Mouse (Mus musculus): ENCODE measurements around the gene Fam120a.

Gene Fam120a

DNA sequence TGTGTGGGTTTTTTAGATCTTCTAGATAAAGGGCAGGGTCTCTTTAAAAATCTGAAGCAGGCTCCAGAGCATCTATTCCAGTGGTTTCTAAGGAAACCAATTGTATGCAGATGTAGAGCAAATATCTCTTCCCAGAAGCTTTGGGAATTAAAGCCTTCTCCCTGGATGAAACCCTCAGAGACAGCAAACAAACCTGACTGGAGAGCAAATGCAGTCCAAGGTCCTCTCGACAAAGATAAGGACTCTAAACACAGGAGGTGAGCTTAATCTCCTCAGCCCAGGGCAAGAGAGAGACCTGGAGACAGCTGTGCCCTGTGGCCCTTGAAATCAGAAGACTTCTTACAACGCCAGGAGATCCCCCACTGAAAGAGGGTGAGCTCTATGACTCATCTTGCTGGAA, 114.3 kb downstream of the Fam120a start:
- DNase-seq (ENCODE audit: low read depth) = no peak

DNA sequence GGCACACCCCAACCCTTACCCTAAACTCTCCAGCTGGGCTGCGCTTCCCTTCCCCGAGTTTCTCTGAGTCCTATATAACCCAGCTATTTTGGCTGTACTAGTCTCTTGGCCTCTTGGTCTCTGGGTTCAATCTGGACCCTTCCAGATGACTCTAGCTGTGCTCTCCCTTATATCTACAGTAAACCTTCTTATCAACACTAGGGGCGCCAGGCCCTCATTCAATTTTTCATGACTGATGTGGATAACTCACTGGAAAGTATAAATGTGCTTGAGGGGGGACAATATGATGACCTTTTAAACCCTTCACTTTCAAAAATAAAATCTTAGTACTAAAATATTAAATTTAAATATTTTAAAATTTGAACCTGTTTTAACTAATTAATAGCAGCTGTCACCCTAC, 115.0 kb downstream of the Fam120a start:
- no peak for DNase-seq (ENCODE audit: low read depth)

- no peak for DNase-seq (ENCODE audit: low read depth)
These were observed 116.1 kb downstream of the Fam120a start for GRCm38 (mm10) chr13:48851719-48852118.

- DNase-seq (ENCODE audit: low read depth) = no peak
These were observed 117.0 kb downstream of the Fam120a start for GRCm38 (mm10) chr13:48850771-48851170.

DNA sequence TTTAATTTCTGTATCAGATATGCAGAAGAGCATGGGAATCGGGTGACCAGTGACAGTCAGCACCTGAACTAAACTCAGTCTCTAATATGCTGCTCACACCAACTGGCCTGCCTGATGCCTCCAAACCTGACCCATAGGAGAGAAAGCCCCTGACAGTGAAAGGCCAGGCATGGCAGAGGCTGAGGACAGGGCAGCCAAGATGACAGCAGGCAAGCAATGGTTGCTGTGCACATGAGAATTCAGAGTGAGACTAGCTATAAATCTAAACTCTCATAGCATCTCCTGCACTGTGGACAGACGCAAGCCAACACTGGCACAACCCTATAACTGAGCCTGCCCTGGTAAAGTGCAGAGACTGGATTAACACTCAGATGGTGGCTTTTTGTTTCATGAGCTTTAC, 117.5 kb downstream of the Fam120a start:
- DNase-seq (ENCODE audit: low read depth) = no peak

- no peak for DNase-seq (ENCODE audit: low read depth)
These were observed 118.7 kb downstream of the Fam120a start for GRCm38 (mm10) chr13:48849155-48849554.

DNA sequence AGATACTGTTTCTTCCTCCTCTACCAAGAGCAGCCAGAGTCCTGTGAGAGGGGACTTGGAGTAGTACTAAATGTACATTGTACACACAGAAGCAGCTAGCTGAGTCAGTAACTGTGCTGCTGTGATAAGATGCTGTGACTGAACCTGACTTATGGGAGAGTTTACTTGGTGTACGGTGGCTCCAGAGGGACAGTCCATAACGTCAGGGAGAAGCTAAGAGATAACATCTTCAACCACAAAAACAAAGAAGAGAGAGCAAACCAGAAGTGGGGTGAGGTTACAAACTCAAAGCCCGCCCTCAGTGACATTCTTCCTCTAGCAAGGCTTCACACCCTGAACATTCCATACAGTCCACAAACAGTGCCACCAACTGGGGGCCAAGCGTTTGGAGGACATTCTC, 122.5 kb downstream of the Fam120a start:
- DNase-seq (ENCODE audit: low read depth) = no peak

DNA sequence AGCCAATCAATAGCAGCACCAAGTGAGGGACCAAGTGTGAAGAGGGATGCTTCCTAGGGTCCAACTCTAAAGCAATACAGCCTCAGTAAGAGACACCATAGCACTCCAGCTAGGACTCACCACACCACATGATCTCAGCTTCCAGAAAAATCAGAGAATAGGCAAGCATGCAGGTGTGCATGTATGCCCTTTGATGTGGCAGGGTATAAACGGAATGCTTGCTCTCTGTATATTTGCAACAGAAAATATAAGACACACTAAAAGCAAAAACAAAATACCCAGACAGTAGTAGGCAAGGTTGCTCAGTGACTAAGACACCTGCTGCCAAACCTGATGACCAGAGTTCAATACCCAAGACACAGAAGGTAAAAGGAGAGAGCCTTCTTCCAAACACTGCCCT, 124.3 kb downstream of the Fam120a start:
- DNase-seq (ENCODE audit: low read depth) = no peak

GRCm38 (mm10) chr13:48841905-48842592, 125.8 kb downstream of the Fam120a start:
- DNase-seq (ENCODE audit: low read depth) = no peak

- no peak for DNase-seq (ENCODE audit: low read depth)
These were observed 129.5 kb downstream of the Fam120a start for GRCm38 (mm10) chr13:48838284-48838683.

DNA sequence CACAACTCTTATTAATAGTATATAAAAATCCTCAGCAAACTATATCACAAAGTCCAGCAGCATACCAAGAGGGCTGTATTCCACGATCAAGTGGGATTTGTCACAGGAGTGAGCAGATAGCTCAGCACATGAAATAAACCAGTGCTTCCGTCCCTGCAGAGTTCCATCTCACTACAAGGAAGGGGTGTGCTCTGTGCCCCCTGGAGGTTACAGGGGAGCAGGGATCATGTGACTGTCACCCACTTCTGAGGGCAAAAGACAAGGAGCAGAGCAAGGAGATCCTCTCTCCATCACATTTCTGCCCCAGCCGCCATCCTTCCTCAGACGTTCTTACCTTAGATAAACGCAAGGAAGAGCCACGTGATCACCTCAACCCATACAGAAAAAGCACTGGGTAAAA, 130.3 kb downstream of the Fam120a start:
- DNase-seq (ENCODE audit: low read depth) = no peak

- no peak for DNase-seq (ENCODE audit: low read depth)
These were observed 137.1 kb downstream of the Fam120a start for GRCm38 (mm10) chr13:48830528-48831250.

DNA sequence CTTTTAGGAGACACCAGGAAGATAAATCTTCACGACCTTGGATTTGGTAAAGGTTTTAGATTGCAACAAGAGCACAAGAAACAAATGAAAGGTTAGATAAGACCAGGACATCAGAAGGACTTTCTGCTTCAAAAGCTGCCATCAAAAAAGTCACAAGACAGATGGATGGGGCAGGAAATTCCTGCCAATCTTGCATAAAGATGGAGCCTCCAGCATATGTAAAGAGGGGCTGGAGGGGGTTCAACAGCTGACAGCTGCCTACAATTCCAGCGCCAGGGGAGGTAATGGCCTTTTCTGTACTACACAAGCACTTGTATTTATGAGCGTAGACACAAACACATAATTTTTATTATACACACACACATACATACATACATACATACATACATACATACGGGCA, 138.0 kb downstream of the Fam120a start:
- DNase-seq (ENCODE audit: low read depth) = no peak

Measured in fibroblast of lung, adult 2 months (primary cell).